Mouse (Mus musculus): ENCODE measurements at regions not wholly inside any gene's neighbourhood (a gene's known extent, or its start where the extent isn't known, plus 50 kb on each side); places are given as distances from the start of the nearest gene placed in this dataset.

DNA sequence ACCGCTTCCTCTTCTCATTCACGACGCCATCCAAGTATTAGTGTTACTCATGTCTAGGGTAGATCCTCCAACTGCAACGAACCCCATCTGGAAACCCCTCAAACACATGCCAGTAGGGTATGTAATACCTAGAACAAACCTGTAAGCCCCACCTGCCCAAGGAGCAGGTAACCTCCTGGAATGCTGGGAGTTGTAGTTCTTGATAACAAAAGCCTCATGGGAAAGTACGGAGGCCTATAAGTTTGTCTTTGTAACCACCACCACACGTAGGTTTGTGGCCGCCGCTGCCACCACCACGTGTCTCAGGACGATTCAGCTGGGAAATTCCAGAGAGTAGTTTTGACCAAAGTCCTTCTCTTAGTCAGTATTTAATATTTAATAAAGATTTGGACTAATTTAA, 107.4 kb upstream of the Unc5b start:
- TF ChIP-seq CTCF (IDR thresholded peaks at IDR 0.05; ENCODE audit: extremely low read depth, insufficient read depth, low read length) (no peak), POLR2A (IDR thresholded peaks at IDR 0.05; ENCODE audit: extremely low read depth, insufficient read depth, low read length) (no peak)
